Mouse (Mus musculus) forelimb bud, embryonic 11.5 days (tissue): ENCODE data around the gene Prph.

Experiments
- DNase-seq: peaks from one replicate; pipeline ENCODE4 v3.0.0-alpha.2; 2012; ENCODE audit warnings: low read depth, low spot score

The Prph gene

DNA sequence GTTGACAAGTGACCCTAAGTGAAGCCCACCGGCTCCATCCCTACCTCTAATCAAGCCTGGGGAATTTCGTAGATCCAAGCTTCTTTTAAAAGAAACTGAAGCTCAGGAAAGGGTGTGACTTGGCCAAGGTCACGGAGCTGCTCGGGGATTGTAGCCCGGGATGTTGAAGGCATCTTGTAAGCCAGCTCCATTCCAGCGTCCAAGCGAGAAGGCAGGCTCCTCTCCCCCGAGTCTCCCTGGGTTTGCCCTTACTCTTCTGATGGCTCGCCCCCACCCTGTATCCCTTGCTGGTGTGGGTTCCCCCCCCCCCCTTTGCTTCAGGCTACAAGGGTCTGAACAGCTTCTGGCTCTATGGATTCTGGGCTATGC, 43.5 kb downstream of the Prph start:
- no peak for DNase-seq

DNA sequence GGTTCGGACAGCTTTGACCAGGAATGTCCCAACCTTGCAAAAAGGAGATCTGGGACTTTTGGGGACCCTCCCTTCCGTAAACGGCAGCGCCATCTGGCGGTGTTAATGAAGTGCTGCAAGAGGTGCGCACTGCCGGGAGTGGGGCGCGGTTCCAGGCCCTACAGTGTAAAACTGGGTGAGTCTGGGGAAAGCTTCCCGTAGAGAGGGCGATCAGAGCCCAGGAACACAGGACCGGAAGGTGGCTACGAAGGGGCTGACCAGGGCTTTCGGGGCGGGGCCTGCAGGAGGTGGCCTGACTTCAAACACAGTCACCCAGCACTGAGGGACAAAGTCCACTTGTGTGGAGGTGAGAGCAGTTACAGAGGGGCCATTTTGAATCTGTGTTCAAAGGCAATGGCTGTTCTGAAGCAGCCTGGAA, 44.2 kb downstream of the Prph start:
- peak; percentile 69 for DNase-seq

DNA sequence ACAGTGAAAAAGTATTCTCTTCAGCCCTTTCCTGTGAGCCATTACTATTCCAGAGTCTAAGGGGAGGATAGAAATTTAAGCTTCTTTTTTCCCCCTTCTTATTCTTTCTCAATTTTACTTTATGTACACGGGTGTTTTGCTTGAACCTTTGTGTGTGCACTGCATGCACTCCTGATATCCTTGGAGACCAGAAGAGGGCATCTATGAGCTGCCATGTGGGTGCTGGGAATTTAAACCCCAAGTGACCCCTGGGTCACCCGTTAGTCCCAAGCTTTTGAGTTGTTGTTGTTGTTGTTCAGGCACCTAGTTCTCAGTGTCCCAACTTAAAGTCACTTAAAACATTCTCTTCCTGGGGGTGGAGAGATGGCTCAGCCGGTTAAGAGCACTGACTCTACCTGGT, 45.0 kb downstream of the Prph start:
- no peak for DNase-seq

DNA sequence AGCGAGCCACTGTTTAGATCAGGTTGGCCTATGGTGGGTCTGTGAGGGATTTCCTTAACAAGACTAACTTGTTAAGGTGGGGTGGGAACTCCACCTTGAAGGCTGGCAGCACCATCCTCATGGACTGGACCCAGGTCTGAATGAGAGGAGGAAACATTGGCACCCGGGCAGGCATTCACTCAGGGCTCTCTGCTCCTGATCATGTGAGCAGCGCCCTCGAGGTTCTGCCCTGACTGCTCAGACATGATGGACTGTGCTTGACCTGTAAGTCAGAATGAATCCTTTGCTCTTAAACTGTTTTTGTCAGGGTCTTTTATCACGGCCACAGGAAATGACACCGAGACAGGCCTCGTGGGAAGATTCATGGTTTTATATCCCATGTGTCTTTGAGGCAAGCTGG, 50.3 kb downstream of the Prph start:
- DNase-seq: no peak

DNA sequence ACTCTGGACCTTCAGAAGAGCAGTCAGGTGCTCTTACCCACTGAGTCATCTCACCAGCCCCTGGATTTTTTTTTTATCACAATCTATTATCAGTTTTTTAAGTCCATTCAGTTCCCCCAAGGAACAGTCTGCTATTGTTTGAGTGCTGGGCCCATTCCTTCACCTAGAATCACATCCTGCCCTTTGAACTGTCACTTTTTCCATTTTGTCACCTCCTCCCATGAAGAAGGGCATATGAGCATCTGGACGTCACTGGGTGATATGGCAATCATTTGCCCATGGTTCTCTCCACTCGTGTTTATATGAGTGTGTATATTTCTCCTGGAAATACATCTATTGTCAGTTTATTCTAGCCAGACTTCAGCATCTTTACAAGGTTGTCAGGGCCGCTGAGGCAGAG, 52.9 kb downstream of the Prph start:
- DNase-seq: no peak
